In genomic region chr13:80881722-80882500, GRCm38 (mm10) we compare ENCODE assay signal across 8 mouse cellular contexts. TPM values are rescaled to one million over a fixed set of nuclear protein-coding genes. Genes with fewer than 3 reads are reported as not detected.
DNase-seq lines count a peak whose midpoint lies in the region; ATAC-seq and TF ChIP-seq lines count a peak whose summit lies in the region.

No protein-coding gene starts in this region.

- H3K4me1 ChIP-seq in kidney, adult 2 months (ENCODE audit: control insufficient read depth, insufficient read depth, low read length) = peaks cover 3% of the 10 kb centered on the region; the same call in 1 of the 2 replicates
- no peaks in the 10 kb centered on the region; the same call in 1 of the 2 replicates for H3K4me1 ChIP-seq in bone marrow, adult 2 months (ENCODE audit: control insufficient read depth, insufficient read depth, low read length)
- no peaks in the 10 kb centered on the region for H3K4me1 ChIP-seq in hindbrain, embryonic 11.5 days (replicated peaks; ENCODE audit: control insufficient read depth, insufficient read depth, low read length)
- peaks cover 11% of the 10 kb centered on the region for H3K4me1 ChIP-seq in midbrain, embryonic 10.5 days
- H3K4me1 ChIP-seq in stomach, embryonic 16.5 days (ENCODE audit: control insufficient read depth, insufficient read depth, low read length) = peaks cover 6% of the 10 kb centered on the region

- peak; percentile 89 for DNase-seq in kidney, adult 2 months
- DNase-seq in kidney, adult 18-20 months = no peak
- peak; percentile 80 for DNase-seq in hindbrain, embryonic 11.5 days (ENCODE audit: low spot score)
- peak; percentile 48 to 68 for DNase-seq in left cerebral cortex, postnatal 25 days (ENCODE audit: low spot score in 2 of 2)
- peak; percentile 49 for DNase-seq in midbrain, embryonic 10.5 days (ENCODE audit: low spot score)

- TF ChIP-seq POLR2A in kidney, adult 2 months (IDR thresholded peaks at IDR 0.05; ENCODE audit: low read depth, low read length) = no peak
- TF ChIP-seq POLR2A in bone marrow, adult 2 months (IDR thresholded peaks at IDR 0.05; ENCODE audit: borderline replicate concordance, control insufficient read depth, low read depth, low read length) = no peak

- no peaks in the 10 kb centered on the region; the same call in 1 of the 2 replicates for H3K36me3 ChIP-seq in kidney, adult 2 months (ENCODE audit: control insufficient read depth, insufficient read depth, low read length)
- no peaks in the 10 kb centered on the region for H3K36me3 ChIP-seq in hindbrain, embryonic 11.5 days (ENCODE audit: control insufficient read depth, insufficient read depth, low read length)
- no peaks in the 10 kb centered on the region for H3K36me3 ChIP-seq in midbrain, embryonic 10.5 days
- H3K36me3 ChIP-seq in stomach, embryonic 16.5 days (ENCODE audit: control insufficient read depth, insufficient read depth, low read length) = no peaks in the 10 kb centered on the region

- peak; percentile 48 for ATAC-seq in erythroblast, adult 5-6 weeks (replicated peaks; ENCODE audit: low FRiP score, poor library complexity, severe bottlenecking)
- ATAC-seq in hindbrain, embryonic 11.5 days (ENCODE audit: low FRiP score) = no peak
- no peak for ATAC-seq in stomach, embryonic 16.5 days (ENCODE audit: insufficient read depth, low FRiP score)

- 13% methylated on average over 6 of the region's 6 CpGs for WGBS in kidney, adult 2 months
- 21% methylated on average over 6 of the region's 6 CpGs for WGBS in bone marrow, adult 2 months
- WGBS in hindbrain, embryonic 11.5 days = 24% methylated on average over 6 of the region's 6 CpGs
- 28% methylated on average over 6 of the region's 6 CpGs for WGBS in midbrain, embryonic 10.5 days
- WGBS in stomach, embryonic 16.5 days = 20% methylated on average over 6 of the region's 6 CpGs

- H3K9me3 ChIP-seq in hindbrain, embryonic 11.5 days (ENCODE audit: control insufficient read depth, low read length) = no peaks in the 10 kb centered on the region
- H3K9me3 ChIP-seq in midbrain, embryonic 10.5 days (replicated peaks) = no peaks in the 10 kb centered on the region
- no peaks in the 10 kb centered on the region for H3K9me3 ChIP-seq in stomach, embryonic 16.5 days (replicated peaks; ENCODE audit: control insufficient read depth, low read length)

- no peaks in the 10 kb centered on the region for H3K27me3 ChIP-seq in kidney, adult 2 months (replicated peaks; ENCODE audit: control insufficient read depth, insufficient read depth, low read length)
- H3K27me3 ChIP-seq in hindbrain, embryonic 11.5 days (ENCODE audit: control insufficient read depth, insufficient read depth, low read length) = no peaks in the 10 kb centered on the region
- H3K27me3 ChIP-seq in midbrain, embryonic 10.5 days (ENCODE audit: low read depth, poor library complexity, severe bottlenecking) = no peaks in the 10 kb centered on the region
- H3K27me3 ChIP-seq in stomach, embryonic 16.5 days (ENCODE audit: control insufficient read depth, insufficient read depth, low read length) = no peaks in the 10 kb centered on the region

- H3K27ac ChIP-seq in kidney, adult 2 months (ENCODE audit: insufficient read depth, low read depth, low read length) = no peak overlapping the region
- H3K27ac ChIP-seq in bone marrow, adult 2 months (ENCODE audit: control insufficient read depth, insufficient read depth, low read depth, low read length, poor library complexity) = no peak overlapping the region
- H3K27ac ChIP-seq in hindbrain, embryonic 11.5 days (ENCODE audit: low read depth, low read length) = peak overlapping the region; percentile 95; the same call in 1 of the 2 replicates
- peak overlapping the region; percentile 99 for H3K27ac ChIP-seq in midbrain, embryonic 10.5 days (replicated peaks)
- H3K27ac ChIP-seq in stomach, embryonic 16.5 days (ENCODE audit: low read length) = no peak overlapping the region; the same call in 1 of the 2 replicates

- no peak overlapping the region for H3K4me3 ChIP-seq in kidney, adult 2 months (ENCODE audit: insufficient read depth, low read depth, low read length)
- H3K4me3 ChIP-seq in bone marrow, adult 2 months (replicated peaks; ENCODE audit: control insufficient read depth, low read depth, low read length) = no peak overlapping the region
- H3K4me3 ChIP-seq in hindbrain, embryonic 11.5 days (ENCODE audit: low read depth, low read length) = no peak overlapping the region
- peak overlapping the region; percentile 70 for H3K4me3 ChIP-seq in midbrain, embryonic 10.5 days
- no peak overlapping the region for H3K4me3 ChIP-seq in stomach, embryonic 16.5 days (replicated peaks; ENCODE audit: low read length)

- TF ChIP-seq CTCF in kidney, adult 2 months (conservative IDR thresholded peaks at IDR 0.05; ENCODE audit: insufficient read depth, insufficient read length, low read depth, low read length) = peak; percentile 50
- peak; percentile 25; the same call in 1 of the 2 replicates for TF ChIP-seq CTCF in bone marrow, adult 2 months (IDR thresholded peaks at IDR 0.05; ENCODE audit: control insufficient read depth, insufficient read depth, low read length)

- intact Hi-C loops in left cerebral cortex, postnatal 25 days (cut with DNase I) = loop anchor here (2.0 to 10.0 kb wide), 6 partner anchors 81 to 773 kb away; partner anchors contain the start of gene Lysmd3

- H3K4me2 ChIP-seq in hindbrain, embryonic 11.5 days (replicated peaks; ENCODE audit: low read depth, low read length) = no peak overlapping the region
- H3K4me2 ChIP-seq in stomach, embryonic 16.5 days (ENCODE audit: low read depth, low read length) = 0 out of 2 replicates have a peak overlapping the region, but pooled peaks have one; percentile 45

- H3K9ac ChIP-seq in hindbrain, embryonic 11.5 days (ENCODE audit: low read depth, low read length) = no peak overlapping the region
- no peak overlapping the region for H3K9ac ChIP-seq in stomach, embryonic 16.5 days (ENCODE audit: low read length)

RNA-seq across cellular contexts. Expression of gene Arrdc3, which starts 1.3 kb away (rescaled TPM):
- 41.9 and 47.5 TPM in 2 replicates for polyA plus RNA-seq in kidney, adult 2 months (2012; rRNA removed)
- polyA plus RNA-seq in bone marrow, adult 2 months (2011; ENCODE audit: insufficient read depth, insufficient read length, low replicate concordance, missing spikeins) = 12.9 and 24.9 TPM in 2 replicates
- total RNA-seq in erythroblast, adult 5-6 weeks (2015; ENCODE audit: low replicate concordance) = 111 and 115 TPM in 2 replicates
- 177 and 199 TPM in 2 replicates for total RNA-seq in erythroblast, adult 5-6 weeks (2017; ENCODE audit: low replicate concordance)
- 56.4 and 64.3 TPM in 2 replicates for polyA plus RNA-seq in hindbrain, embryonic 11.5 days (2014; fragmentation: Nextera tagmentation; extraction: Ambion mirVana)
- 10 to 100 TPM; 33.6 to 37.5 TPM for total RNA-seq in left cerebral cortex, postnatal 25 days (2021)
- 40.0 and 47.5 TPM in 2 replicates for polyA plus RNA-seq in midbrain, embryonic 10.5 days (2016; fragmentation: Nextera tagmentation; extraction: Ambion mirVana)
- 54.3 and 54.8 TPM in 2 replicates for polyA plus RNA-seq in stomach, embryonic 16.5 days (2015; fragmentation: Nextera tagmentation; extraction: Ambion mirVana)

Comparison
In these comparisons a context has a peak if more than half of its experiments do, and no peak if none do; other contexts are left out.
1. H3K27ac ChIP-seq: peak in hindbrain, embryonic 11.5 days (single experiment) and midbrain, embryonic 10.5 days (single experiment); none in kidney, adult 2 months (single experiment), bone marrow, adult 2 months (single experiment) and stomach, embryonic 16.5 days (single experiment).